Mouse (Mus musculus) gastrocnemius, adult 2 months (tissue): ENCODE results near the gene Klhl8. TPM values are rescaled to one million over a fixed set of nuclear protein-coding genes. Genes with fewer than 3 reads are reported as not detected.

Experiments
- DNase-seq: peaks from one replicate; pipeline ENCODE4 v3.0.0; 2022
- H3K27ac ChIP-seq: fragments of 200-600 bp; 2 replicates; pipeline ENCODE4 v1.8.1; 2022; ENCODE audit warnings: mild to moderate bottlenecking
- H3K4me3 ChIP-seq: fragments of 200-600 bp; 2 replicates; pipeline ENCODE4 v1.8.1; 2022; ENCODE audit warnings: mild to moderate bottlenecking, moderate library complexity
- CTCF ChIP-seq: fragments of 200-600 bp; IDR thresholded peaks from 2 replicates; pipeline ENCODE4 v1.8.1; 2022; ENCODE audit warnings: antibody characterized with exemption, mild to moderate bottlenecking, moderate library complexity
- intact Hi-C: fragments of 180-260 bp; cut with DNase I; formaldehyde crosslinking; loops from one replicate; pipeline ENCODE4 v1.15.1; 2025
- total RNA-seq, 2 experiments: library from RNA; stranded (reverse); gene quantifications; 2 replicates each; pipeline ENCODE4 v1.2.3; 2021

Gene Klhl8
- total RNA-seq, 2 experiments from 2014 or later: 26.1 to 28.6 TPM

- no peak for TF ChIP-seq CTCF
- intact Hi-C loops: loop anchor here (10.0 kb wide), 1 partner anchor 60 kb away; no protein-coding TSS in a partner anchor
- peak overlapping the region; percentile 69 for H3K27ac ChIP-seq
- DNase-seq: no peak
- no peak overlapping the region for H3K4me3 ChIP-seq
These were observed 96.4 kb downstream of the Klhl8 start for GRCm38 (mm10) chr5:103814551-103815248.

GRCm38 (mm10) chr5:103813997-103814542 lies 97.0 kb downstream of the Klhl8 start:
- TF ChIP-seq CTCF: no peak
- no peak for DNase-seq
- Histone ChIP-seq H3K27ac (peak overlapping the region; percentile 69), H3K4me3 (no peak overlapping the region)
- intact Hi-C loops: loop anchor here (10.0 kb wide), 1 partner anchor 59 kb away; no protein-coding TSS in a partner anchor

GRCm38 (mm10) chr5:103813291-103813690 lies 97.8 kb downstream of the Klhl8 start:
- TF ChIP-seq CTCF: no peak
- intact Hi-C loops: loop anchor here (10.0 kb wide), 1 partner anchor 58 kb away; no protein-coding TSS in a partner anchor

More at GRCm38 (mm10) chr5:103813291-103813690, 97.8 kb downstream of the Klhl8 start:
- no peak overlapping the region for H3K4me3 ChIP-seq
- no peak for DNase-seq
- no peak overlapping the region for H3K27ac ChIP-seq

Other genes starting within 250 kb of the Klhl8 start
- gene Aff1, start 218.9 kb downstream of the Klhl8 start, total RNA-seq: 10 to 100 TPM; 46.7 to 52.8 TPM
- gene Hsd17b13, start 66.2 kb upstream of the Klhl8 start, total RNA-seq: not detected
- gene Hsd17b11, start 110.7 kb upstream of the Klhl8 start, total RNA-seq: 1 to 10 TPM; 8.6 to 9.2 TPM
- 10 to 100 TPM; 62.6 to 68.7 TPM for gene Nudt9, start 135.0 kb upstream of the Klhl8 start, total RNA-seq
- gene Gm17660, start 166.3 kb upstream of the Klhl8 start, total RNA-seq: not detected
- gene Sparcl1, start 202.5 kb upstream of the Klhl8 start, total RNA-seq: 100 to 1,000 TPM in 1 of 2 experiments, 10 to 100 TPM in 1; 83.5 to 151 TPM